Mouse (Mus musculus) midbrain, postnatal 0 days (tissue): ENCODE measurements around the gene Rdx. TPM values are rescaled to one million over a fixed set of nuclear protein-coding genes. Genes with fewer than 3 reads are reported as not detected.

Source experiments
- ATAC-seq: fragments of 200-750 bp; cut with Nextera tagmentation; 2 replicates; pipeline ENCODE4 v1.8.0; 2017; ENCODE audit warnings: moderate number of reproducible peaks, mild to moderate bottlenecking, moderate TSS enrichment, moderate library complexity; ENCODE audit not compliant: low FRiP score
- DNase-seq: peaks from one replicate; pipeline ENCODE4 v3.0.0-alpha.2; 2015; ENCODE audit warnings: low spot score
- H3K27ac ChIP-seq: fragments of 300-500 bp; sonication (generic); 2 replicates; pipeline ENCODE4 v1.5.1; 2014; ENCODE audit warnings: low read depth, mild to moderate bottlenecking, low read length, mixed read lengths
- H3K27me3 ChIP-seq: fragments of 300-500 bp; sonication (generic); 2 replicates; pipeline ENCODE4 v1.6.1; 2014; ENCODE audit warnings: low read length, control low read depth, mixed read lengths; ENCODE audit not compliant: insufficient read depth
- H3K36me3 ChIP-seq: fragments of 300-500 bp; sonication (generic); 2 replicates; pipeline ENCODE4 v1.6.1; 2014; ENCODE audit warnings: low read length, control low read depth, mixed read lengths; ENCODE audit not compliant: insufficient read depth
- H3K4me1 ChIP-seq: fragments of 300-500 bp; sonication (generic); 2 replicates; pipeline ENCODE4 v1.6.1; 2014; ENCODE audit warnings: mild to moderate bottlenecking, control low read depth, antibody characterized with exemption, low read length, mixed read lengths; ENCODE audit not compliant: insufficient read depth
- H3K4me2 ChIP-seq: fragments of 300-500 bp; sonication (generic); 2 replicates; pipeline ENCODE4 v1.6.1; 2014; ENCODE audit warnings: low read depth, mild to moderate bottlenecking, low read length, mixed read lengths; ENCODE audit not compliant: poor library complexity, severe bottlenecking
- H3K4me3 ChIP-seq: fragments of 300-500 bp; sonication (generic); 2 replicates; pipeline ENCODE4 v1.5.1; 2014; ENCODE audit warnings: low read depth, mild to moderate bottlenecking, low read length, moderate library complexity
- H3K9ac ChIP-seq: fragments of 300-500 bp; sonication (generic); replicated peaks from 2 replicates; pipeline ENCODE4 v1.6.1; 2014; ENCODE audit warnings: mild to moderate bottlenecking, low read length, moderate library complexity, mixed read lengths; ENCODE audit not compliant: poor library complexity, severe bottlenecking
- H3K9me3 ChIP-seq: fragments of 300-500 bp; sonication (generic); 2 replicates; pipeline ENCODE4 v1.6.1; 2016; ENCODE audit warnings: low read length, control low read depth
- CTCF ChIP-seq: IDR thresholded peaks from 2 replicates; pipeline ENCODE4 v1.5.1; 2016; ENCODE audit warnings: antibody characterized with exemption, mild to moderate bottlenecking
- WGBS: fragments of 180-500 bp; shearing (Covaris S2); extraction: QIAGEN DNeasy Blood & Tissue Kit; methylation state at CpG from one replicate; pipeline ENCODE4 v1.1.7; 2014; 5-methylcytosine and 5-hydroxymethylcytosine counted together
- polyA plus RNA-seq: library from polyadenylated mRNA; unstranded; fragments of >200 nt; fragmentation: Nextera tagmentation; extraction: Ambion mirVana; gene quantifications from 2 replicates; pipeline ENCODE4 v1.2.1, GENCODE M21; 2015
- total RNA-seq: library from RNA; depleted of rRNA; stranded (reverse); fragments of >200 nt; gene quantifications from 2 replicates; pipeline ENCODE4 v1.2.3, GENCODE M21; 2014

Gene Rdx
- total and polyA plus RNA-seq, 2 experiments from 2014 or later: 53.3 to 85.7 TPM

DNA sequence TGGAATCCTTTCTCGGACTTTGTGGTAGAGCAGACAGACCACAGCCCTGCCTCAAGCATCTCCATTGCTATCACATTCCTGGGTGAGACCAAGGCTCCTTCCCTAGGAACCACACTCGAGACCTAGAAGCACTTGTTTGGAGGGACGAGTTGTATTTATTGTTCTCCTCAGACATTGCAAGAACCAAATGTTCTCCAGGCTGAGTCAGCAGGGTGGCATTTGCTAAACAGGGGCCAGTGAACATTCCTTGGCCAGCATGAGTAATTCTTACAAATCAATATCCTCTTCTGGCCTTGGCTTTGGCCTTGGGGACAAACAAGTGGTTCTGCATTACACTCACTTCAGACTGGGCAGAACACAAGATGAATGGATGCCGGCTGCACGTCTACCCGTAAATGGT, 58.5 kb downstream of the Rdx start:
- ATAC-seq: no peak
- no peak for DNase-seq
- Histone ChIP-seq H3K9me3 (no peaks in the 10 kb centered on the region), H3K36me3 (no peaks in the 10 kb centered on the region), H3K4me1 (no peaks in the 10 kb centered on the region), H3K4me2 (no peak overlapping the region), H3K27ac (no peak overlapping the region), H3K4me3 (no peak overlapping the region), H3K27me3 (no peaks in the 10 kb centered on the region), H3K9ac (no peak overlapping the region)
- TF ChIP-seq CTCF: no peak
- 85% methylated on average over 6 of the region's 6 CpGs for WGBS

DNA sequence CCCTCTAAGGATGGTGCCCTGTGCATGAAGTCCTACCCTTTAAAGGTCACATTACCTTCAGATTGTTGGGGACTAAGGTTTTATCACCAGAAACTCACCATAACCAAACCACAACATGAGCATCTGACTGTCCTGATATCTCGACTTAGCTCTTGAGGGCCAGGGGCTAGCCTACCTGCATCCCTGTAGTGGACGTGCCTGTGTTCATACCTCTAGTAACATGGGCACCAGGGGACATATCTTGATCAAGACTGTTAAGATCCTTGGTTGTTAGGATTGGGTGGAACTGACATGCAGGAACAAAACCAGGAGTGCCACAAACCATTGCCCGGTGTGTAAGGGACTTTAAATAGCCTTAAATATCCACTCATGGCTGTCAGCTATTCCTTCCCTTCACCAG, 60.2 kb downstream of the Rdx start:
- no peak overlapping the region for H3K9ac ChIP-seq
- ATAC-seq: no peak
- H3K4me3 ChIP-seq: no peak overlapping the region
- H3K36me3 ChIP-seq: no peaks in the 10 kb centered on the region
- no peaks in the 10 kb centered on the region for H3K9me3 ChIP-seq
- 95% methylated on average over 3 of the region's 3 CpGs for WGBS
- no peaks in the 10 kb centered on the region for H3K27me3 ChIP-seq
- no peak for DNase-seq
- no peak overlapping the region for H3K27ac ChIP-seq
- no peak for TF ChIP-seq CTCF
- no peaks in the 10 kb centered on the region for H3K4me1 ChIP-seq
- H3K4me2 ChIP-seq: no peak overlapping the region

DNA sequence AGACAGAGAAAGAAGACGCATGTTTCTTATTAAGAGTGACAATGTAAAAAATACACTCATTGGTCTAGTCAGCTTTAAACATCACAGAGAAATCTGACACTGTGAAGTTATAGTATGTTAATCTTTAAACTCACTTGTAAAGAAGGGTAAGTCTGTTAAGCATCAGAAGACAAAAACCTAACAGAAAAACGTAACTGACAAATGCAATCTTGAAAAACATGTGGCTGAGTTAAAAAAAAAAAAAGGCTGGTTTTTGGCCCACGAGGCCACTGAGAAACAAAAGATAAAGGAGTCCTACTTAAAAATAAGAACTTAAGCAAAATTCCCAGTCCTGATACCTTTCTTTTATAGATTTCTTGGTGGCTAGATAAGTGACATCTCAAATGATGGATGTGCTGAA, 63.8 kb downstream of the Rdx start:
- Histone ChIP-seq H3K4me2 (no peak overlapping the region), H3K4me1 (no peaks in the 10 kb centered on the region), H3K27ac (no peak overlapping the region), H3K36me3 (peaks cover 4% of the 10 kb centered on the region; the same call in 1 of the 2 replicates), H3K9ac (no peak overlapping the region), H3K4me3 (no peak overlapping the region), H3K9me3 (no peaks in the 10 kb centered on the region), H3K27me3 (no peaks in the 10 kb centered on the region)
- DNase-seq (no peak), ATAC-seq (no peak)
- 80% methylated on average over 3 of the region's 3 CpGs for WGBS
- no peak for TF ChIP-seq CTCF

GRCm38 (mm10) chr9:52113091-52113490, 66.1 kb downstream of the Rdx start:
- Histone ChIP-seq H3K27me3 (no peaks in the 10 kb centered on the region), H3K4me1 (no peaks in the 10 kb centered on the region), H3K9me3 (no peaks in the 10 kb centered on the region), H3K36me3 (peaks cover 15% of the 10 kb centered on the region), H3K9ac (no peak overlapping the region), H3K4me3 (no peak overlapping the region), H3K4me2 (no peak overlapping the region), H3K27ac (no peak overlapping the region)
- TF ChIP-seq CTCF: no peak
- DNase-seq (no peak), ATAC-seq (no peak)
- WGBS: 92% methylated on average over 5 of the region's 5 CpGs

DNA sequence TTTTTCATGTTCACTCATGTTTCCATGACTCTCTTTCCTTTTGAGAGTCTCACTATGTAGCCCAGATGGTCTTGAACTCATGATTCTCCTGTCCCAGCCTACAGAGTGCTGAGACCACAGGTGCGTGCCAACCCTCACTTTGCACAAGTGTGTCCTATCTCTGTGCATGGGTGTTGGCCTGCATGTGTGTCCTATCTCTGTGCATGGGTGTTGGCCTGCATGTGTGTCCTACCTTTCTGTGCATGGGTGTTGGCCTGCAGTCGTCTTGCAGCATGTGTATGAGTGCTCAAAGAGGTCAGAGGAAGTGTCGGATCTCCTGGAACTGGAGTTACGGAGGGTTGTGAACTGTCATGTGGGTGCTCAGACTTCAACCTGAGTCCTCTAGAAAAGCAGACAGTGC, 72.2 kb downstream of the Rdx start:
- no peak for TF ChIP-seq CTCF
- H3K36me3 ChIP-seq: peaks cover 23% of the 10 kb centered on the region

DNA sequence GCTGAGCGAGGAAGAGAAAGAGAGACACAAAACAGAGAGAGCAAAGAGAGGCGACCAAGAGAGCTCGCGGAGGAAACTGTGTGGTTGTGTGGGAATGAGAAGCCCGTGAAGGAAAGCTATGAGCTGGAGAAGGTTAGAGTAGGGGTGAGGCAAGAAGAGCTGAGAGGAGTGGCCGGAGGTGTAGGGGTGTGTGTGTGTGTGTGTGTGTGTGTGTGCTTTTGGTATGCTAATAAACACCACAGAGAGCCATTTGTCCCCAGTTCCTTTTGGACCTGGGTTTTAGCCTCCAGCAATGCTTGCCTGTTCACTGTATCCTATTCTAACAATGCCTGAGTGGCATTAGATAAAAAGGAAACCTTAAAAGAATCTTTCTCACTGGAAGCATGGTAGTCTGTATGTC, 78.3 kb downstream of the Rdx start:
- Histone ChIP-seq H3K9ac (no peak overlapping the region), H3K4me1 (no peaks in the 10 kb centered on the region), H3K36me3 (peaks cover 7% of the 10 kb centered on the region), H3K4me3 (no peak overlapping the region), H3K4me2 (no peak overlapping the region), H3K9me3 (no peaks in the 10 kb centered on the region), H3K27ac (no peak overlapping the region), H3K27me3 (no peaks in the 10 kb centered on the region)
- TF ChIP-seq CTCF: no peak
- DNase-seq (no peak), ATAC-seq (no peak)
- 92% methylated on average over 6 of the region's 6 CpGs for WGBS

More for the DNA sequence above, 72.2 kb downstream of the Rdx start:
- Histone ChIP-seq H3K4me2 (no peak overlapping the region), H3K4me1 (no peaks in the 10 kb centered on the region), H3K27ac (no peak overlapping the region), H3K9ac (no peak overlapping the region), H3K9me3 (no peaks in the 10 kb centered on the region), H3K27me3 (no peaks in the 10 kb centered on the region), H3K4me3 (no peak overlapping the region)
- WGBS: 92% methylated on average over 4 of the region's 4 CpGs
- DNase-seq: no peak
- ATAC-seq: no peak

GRCm38 (mm10) chr9:52130348-52130747, 83.4 kb downstream of the Rdx start:
- Histone ChIP-seq H3K4me1 (no peaks in the 10 kb centered on the region), H3K4me3 (no peak overlapping the region), H3K9ac (no peak overlapping the region), H3K9me3 (no peaks in the 10 kb centered on the region), H3K4me2 (no peak overlapping the region), H3K27ac (no peak overlapping the region), H3K27me3 (no peaks in the 10 kb centered on the region), H3K36me3 (peaks cover 3% of the 10 kb centered on the region; the same call in 1 of the 2 replicates)
- DNase-seq: no peak
- ATAC-seq: no peak
- peak; percentile 63 for TF ChIP-seq CTCF
- 71% methylated on average over 4 of the region's 4 CpGs for WGBS
